Comparison of ENCODE assay signal across 14 mouse cellular contexts in the genomic region with DNA sequence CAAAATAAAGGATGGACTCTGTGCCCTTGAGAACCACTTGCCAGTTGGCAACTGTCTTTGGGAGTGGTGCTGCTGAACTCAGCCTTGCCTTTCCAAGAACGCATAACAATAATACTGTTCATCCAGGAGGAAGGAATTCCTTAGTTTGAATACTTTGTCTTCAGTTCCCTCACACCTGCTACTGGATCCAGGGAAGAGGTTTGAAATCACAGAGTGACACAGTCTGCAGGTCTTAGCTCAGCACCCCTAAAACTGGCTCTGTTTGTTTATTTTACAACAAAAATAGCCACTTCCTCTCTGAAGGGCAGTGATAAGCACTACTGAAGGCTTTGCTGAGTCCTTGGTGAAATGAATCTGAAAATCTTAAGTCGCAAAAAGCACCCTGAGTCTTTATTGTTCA.
A peak's percentile ranks its signal among the peaks of the same experiment; 100 is the strongest.
DNase-seq lines count a peak whose midpoint lies in the region; ATAC-seq lines count a peak whose summit lies in the region.
"Had no signal": no experiment of that assay in that cellular context is flagged by ENCODE, and none has a peak within 500 bp of the region (broad histone marks: within the 10 kb centered on the region; RNA-seq: fewer than 3 reads in every experiment).

No protein-coding gene starts in this region.

- WGBS in hindbrain, embryonic 10.5 days, result 49% methylated on average over 2 of the region's 2 CpGs
- 36% methylated on average over 2 of the region's 2 CpGs for WGBS in hindbrain, embryonic 16.5 days

- no peaks in the 10 kb centered on the region for H3K27me3 ChIP-seq in hindbrain, embryonic 10.5 days (ENCODE audit: insufficient read depth, poor library complexity, severe bottlenecking)
- no peaks in the 10 kb centered on the region for H3K27me3 ChIP-seq in hindbrain, embryonic 16.5 days (replicated peaks; ENCODE audit: control insufficient read depth, insufficient read depth, low read length)
- H3K27me3 ChIP-seq: heart, embryonic 15.5 days; hindbrain, embryonic 13.5 days; limb, embryonic 15.5 days had no signal

- no peaks in the 10 kb centered on the region for H3K36me3 ChIP-seq in hindbrain, embryonic 10.5 days
- H3K36me3 ChIP-seq in hindbrain, embryonic 16.5 days (ENCODE audit: control insufficient read depth, insufficient read depth, low read length), result no peaks in the 10 kb centered on the region
- H3K36me3 ChIP-seq: heart, embryonic 15.5 days; hindbrain, embryonic 13.5 days; limb, embryonic 15.5 days had no signal

- H3K9me3 ChIP-seq in hindbrain, embryonic 10.5 days, result no peaks in the 10 kb centered on the region
- no peaks in the 10 kb centered on the region for H3K9me3 ChIP-seq in hindbrain, embryonic 16.5 days (ENCODE audit: control insufficient read depth, low read length)
- H3K9me3 ChIP-seq: heart, embryonic 15.5 days; hindbrain, embryonic 13.5 days; limb, embryonic 15.5 days had no signal

- 0 out of 2 replicates have a peak overlapping the region, but pooled peaks have one; percentile 25 for H3K27ac ChIP-seq in hindbrain, embryonic 10.5 days
- H3K27ac ChIP-seq in hindbrain, embryonic 16.5 days (ENCODE audit: low read depth, low read length), result no peak overlapping the region
- H3K27ac ChIP-seq: heart, embryonic 15.5 days; hindbrain, embryonic 13.5 days; limb, embryonic 15.5 days had no signal

- ATAC-seq in hindbrain, embryonic 16.5 days, result no peak
- ATAC-seq: intestine, embryonic 16.5 days; liver, postnatal 0 days had no signal

- DNase-seq in hindbrain, embryonic 10.5 days (ENCODE audit: low spot score), result no peak
- DNase-seq in lung, postnatal 10 days, result peak; percentile 7
- DNase-seq in lung, postnatal 4 days, result no peak
- DNase-seq in ZHBTc4 (ENCODE audit: low read depth, low spot score), result peak; percentile 54
- peak; percentile 0 for DNase-seq in lung, postnatal 25 days (ENCODE audit: low spot score)
- no peak for DNase-seq in layer of hippocampus, postnatal 10 days (ENCODE audit: low spot score in 2 of 2)
- DNase-seq: cerebellum, postnatal 25 days; liver, postnatal 0 days; right cerebral cortex, adult 18-20 months had no signal

- peaks cover 18% of the 10 kb centered on the region for H3K4me1 ChIP-seq in hindbrain, embryonic 10.5 days (replicated peaks)
- no peaks in the 10 kb centered on the region for H3K4me1 ChIP-seq in hindbrain, embryonic 16.5 days (ENCODE audit: control insufficient read depth, insufficient read depth, low read depth, low read length)
- H3K4me1 ChIP-seq: limb, embryonic 15.5 days had no signal

- H3K4me3 ChIP-seq in hindbrain, embryonic 10.5 days, result no peak overlapping the region
- no peak overlapping the region for H3K4me3 ChIP-seq in hindbrain, embryonic 16.5 days (ENCODE audit: low read length)
- H3K4me3 ChIP-seq: heart, embryonic 15.5 days; hindbrain, embryonic 13.5 days; limb, embryonic 15.5 days had no signal

- no peak overlapping the region for H3K4me2 ChIP-seq in hindbrain, embryonic 16.5 days (ENCODE audit: low read length)
- H3K4me2 ChIP-seq: heart, embryonic 15.5 days; hindbrain, embryonic 13.5 days; limb, embryonic 15.5 days had no signal

- H3K9ac ChIP-seq in hindbrain, embryonic 16.5 days (ENCODE audit: low read depth, low read length), result no peak overlapping the region
- H3K9ac ChIP-seq: heart, embryonic 15.5 days; hindbrain, embryonic 13.5 days; limb, embryonic 15.5 days; liver, postnatal 0 days had no signal

Comparison
In these comparisons a context has a peak if more than half of its experiments do, and no peak if none do; other contexts are left out.
1. DNase-seq: peak in lung, postnatal 10 days (single experiment), ZHBTc4 (single experiment) and lung, postnatal 25 days (single experiment); none in hindbrain, embryonic 10.5 days (single experiment), lung, postnatal 4 days (0 of 2) and layer of hippocampus, postnatal 10 days (0 of 2).